Comparison of ENCODE assay signal across 8 mouse cellular contexts in genomic region chr12:86946862-86947574, GRCm38 (mm10). TPM values are rescaled to one million over a fixed set of nuclear protein-coding genes. Genes with fewer than 3 reads are reported as not detected.
A peak's percentile ranks its signal among the peaks of the same experiment; 100 is the strongest.
DNase-seq lines count a peak whose midpoint lies in the region; ATAC-seq and TF ChIP-seq lines count a peak whose summit lies in the region.

Gene Cipc, plus strand, starts transcription at chr12:86947043.

- H3K36me3 ChIP-seq in CH12.LX (replicated peaks in 1 of 2; ENCODE audit: control insufficient read depth in 1 of 2, insufficient read depth in 1 of 2, low read length in 1 of 2) = peaks cover 1 to 2% of the 10 kb centered on the region in 2 experiments
- H3K36me3 ChIP-seq in forebrain, embryonic 11.5 days (ENCODE audit: control insufficient read depth, insufficient read depth, low read length) = no peaks in the 10 kb centered on the region
- no peaks in the 10 kb centered on the region for H3K36me3 ChIP-seq in heart, embryonic 16.5 days (ENCODE audit: control insufficient read depth, insufficient read depth)
- H3K36me3 ChIP-seq in liver, embryonic 15.5 days (replicated peaks) = no peaks in the 10 kb centered on the region
- H3K36me3 ChIP-seq in neural tube, embryonic 12.5 days = no peaks in the 10 kb centered on the region

- H3K27ac ChIP-seq in CH12.LX (ENCODE audit: insufficient read depth, low read depth) = peak within 1 kb of the TSS; percentile 84
- peak within 1 kb of the TSS; percentile 99 for H3K27ac ChIP-seq in forebrain, embryonic 11.5 days (ENCODE audit: low read depth, low read length)
- H3K27ac ChIP-seq in heart, embryonic 16.5 days (ENCODE audit: low read length) = peak within 1 kb of the TSS; percentile 100
- H3K27ac ChIP-seq in liver, embryonic 15.5 days (replicated peaks) = peak within 1 kb of the TSS; percentile 98
- peak within 1 kb of the TSS; percentile 96 for H3K27ac ChIP-seq in neural tube, embryonic 12.5 days

- peak; percentile 96 for ATAC-seq in forebrain, embryonic 11.5 days (replicated peaks; ENCODE audit: low FRiP score)
- ATAC-seq in heart, embryonic 16.5 days (replicated peaks; ENCODE audit: extremely low read depth, insufficient read depth, low FRiP score) = peak; percentile 97
- peak; percentile 99 for ATAC-seq in liver, embryonic 15.5 days (ENCODE audit: insufficient read depth)
- ATAC-seq in neural tube, embryonic 12.5 days (ENCODE audit: low FRiP score, low read depth) = peak; percentile 97

- H3K79me2 ChIP-seq in CH12.LX (replicated peaks; ENCODE audit: control insufficient read depth, extremely low read depth, insufficient read depth, poor library complexity, severe bottlenecking) = peaks cover 29% of the 10 kb centered on the region

- H3K9me3 ChIP-seq in CH12.LX (replicated peaks; ENCODE audit: low read length) = no peaks in the 10 kb centered on the region
- H3K9me3 ChIP-seq in forebrain, embryonic 11.5 days (ENCODE audit: control insufficient read depth, low read length) = no peaks in the 10 kb centered on the region
- H3K9me3 ChIP-seq in heart, embryonic 16.5 days (replicated peaks; ENCODE audit: control insufficient read depth, low read length) = no peaks in the 10 kb centered on the region
- no peaks in the 10 kb centered on the region for H3K9me3 ChIP-seq in liver, embryonic 15.5 days (replicated peaks)
- no peaks in the 10 kb centered on the region for H3K9me3 ChIP-seq in neural tube, embryonic 12.5 days

- peak within 1 kb of the TSS; percentile 72 to 92 (median 82) for H3K4me3 ChIP-seq in CH12.LX (replicated peaks in 1 of 3; ENCODE audit: low read depth in 2 of 3, low read length in 2 of 3, poor library complexity in 1 of 3)
- peak within 1 kb of the TSS; percentile 71 for H3K4me3 ChIP-seq in forebrain, embryonic 11.5 days (ENCODE audit: low read depth, low read length)
- H3K4me3 ChIP-seq in heart, embryonic 16.5 days (ENCODE audit: low read length) = peak within 1 kb of the TSS; percentile 62
- peak within 1 kb of the TSS; percentile 85 for H3K4me3 ChIP-seq in liver, embryonic 15.5 days (replicated peaks)
- H3K4me3 ChIP-seq in neural tube, embryonic 12.5 days = peak within 1 kb of the TSS; percentile 67

- dilution Hi-C loops in CH12.LX (cut with MboI; ENCODE audit: extremely low pct_ligation_motif_present, extremely low pct_unique_long_range_greater_than_20kb, low sequenced_read_pairs) = no loop called here

- peak within 1 kb of the TSS; percentile 100 for H3K4me2 ChIP-seq in CH12.LX (ENCODE audit: insufficient read depth, low read depth, poor library complexity, severe bottlenecking)
- H3K4me2 ChIP-seq in forebrain, embryonic 11.5 days (ENCODE audit: low read depth, low read length, severe bottlenecking) = peak within 1 kb of the TSS; percentile 90
- peak within 1 kb of the TSS; percentile 91 for H3K4me2 ChIP-seq in heart, embryonic 16.5 days (ENCODE audit: low read depth, low read length)
- peak within 1 kb of the TSS; percentile 96 for H3K4me2 ChIP-seq in liver, embryonic 15.5 days
- H3K4me2 ChIP-seq in neural tube, embryonic 12.5 days (replicated peaks) = peak within 1 kb of the TSS; percentile 91

- TF ChIP-seq POLR2A in CH12.LX (IDR thresholded peaks at IDR 0.05; ENCODE audit: low read depth, low read length) = peak; percentile 76

- in situ Hi-C loops in CH12.LX (cut with MboI; ENCODE audit: low pct_ligation_motif_present, low pct_unique_long_range_greater_than_20kb, low sequenced_read_pairs) = no loop called here

- peak within 1 kb of the TSS; percentile 95 for H3K9ac ChIP-seq in CH12.LX (ENCODE audit: insufficient read depth, low read depth)
- H3K9ac ChIP-seq in forebrain, embryonic 11.5 days (ENCODE audit: low read length) = peak within 1 kb of the TSS; percentile 97
- peak within 1 kb of the TSS; percentile 93 for H3K9ac ChIP-seq in heart, embryonic 16.5 days (ENCODE audit: low read length)
- H3K9ac ChIP-seq in liver, embryonic 15.5 days = peak within 1 kb of the TSS; percentile 89
- H3K9ac ChIP-seq in neural tube, embryonic 12.5 days = peak within 1 kb of the TSS; percentile 89

- no peaks in the 10 kb centered on the region for H3K27me3 ChIP-seq in CH12.LX (replicated peaks)
- no peaks in the 10 kb centered on the region for H3K27me3 ChIP-seq in forebrain, embryonic 11.5 days (ENCODE audit: control insufficient read depth, insufficient read depth, low read length)
- no peaks in the 10 kb centered on the region for H3K27me3 ChIP-seq in heart, embryonic 16.5 days (ENCODE audit: control insufficient read depth, insufficient read depth, low read length)
- H3K27me3 ChIP-seq in liver, embryonic 15.5 days = peaks cover 12% of the 10 kb centered on the region
- H3K27me3 ChIP-seq in neural tube, embryonic 12.5 days (replicated peaks) = no peaks in the 10 kb centered on the region

- TF ChIP-seq RAD21 in CH12.LX (IDR thresholded peaks at IDR 0.05; ENCODE audit: low read depth, low read length) = no peak

- TF ChIP-seq EP300 in CH12.LX (IDR thresholded peaks at IDR 0.05; ENCODE audit: low read length) = no peak

- under 1% methylated on average over 64 of the region's 64 CpGs for WGBS in forebrain, embryonic 11.5 days
- WGBS in heart, embryonic 16.5 days = under 1% methylated on average over 63 of the region's 64 CpGs
- WGBS in liver, embryonic 15.5 days (ENCODE audit: insufficient replicate concordance) = under 1% methylated on average over 64 of the region's 64 CpGs
- under 1% methylated on average over 64 of the region's 64 CpGs for WGBS in neural tube, embryonic 12.5 days

- peak; percentile 98 for DNase-seq in CH12.LX (ENCODE audit: extremely low read depth)
- DNase-seq in c-Kit-positive CD71-positive TER-119-negative erythroid progenitor cells, embryonic 14.5 days (ENCODE audit: low read depth) = peak; percentile 93
- peak; percentile 99 for DNase-seq in forebrain, embryonic 11.5 days (ENCODE audit: low spot score)
- DNase-seq in kidney, postnatal 36 days = peak; percentile 98 to 99
- peak; percentile 99 for DNase-seq in telencephalon, adult 2 months (ENCODE audit: low read depth, low spot score)

- TF ChIP-seq CTCF in CH12.LX (conservative IDR thresholded peaks at IDR 0.05 in 1 of 2, IDR thresholded peaks at IDR 0.05 in 1 of 2; ENCODE audit: low read depth in 2 of 2, low read length in 2 of 2) = no peak

- H3K4me1 ChIP-seq in CH12.LX (ENCODE audit: control insufficient read depth in 1 of 2, insufficient read depth in 2 of 2) = peaks cover 4 to 52% of the 10 kb centered on the region in 2 experiments
- peaks cover 15% of the 10 kb centered on the region for H3K4me1 ChIP-seq in forebrain, embryonic 11.5 days (replicated peaks; ENCODE audit: control insufficient read depth, insufficient read depth, low read length)
- H3K4me1 ChIP-seq in heart, embryonic 16.5 days (ENCODE audit: control insufficient read depth, insufficient read depth, low read length) = peaks cover 34% of the 10 kb centered on the region
- H3K4me1 ChIP-seq in liver, embryonic 15.5 days (replicated peaks) = peaks cover 50% of the 10 kb centered on the region
- peaks cover 37% of the 10 kb centered on the region for H3K4me1 ChIP-seq in neural tube, embryonic 12.5 days

TF ChIP-seq in CH12.LX, 34 proteins besides CTCF, POLR2A, EP300 and RAD21 (continues in another document):
- TF ChIP-seq SMC3 (IDR thresholded peaks at IDR 0.05; ENCODE audit: low read depth, low read length) (no peak), POLR2AphosphoS2 (IDR thresholded peaks at IDR 0.05; ENCODE audit: low read depth, low read length) (no peak; the same call in 1 of the 2 replicates), ELF1 (IDR thresholded peaks at IDR 0.05; ENCODE audit: low read depth, low read length) (peak; percentile 68), UBTF (IDR thresholded peaks at IDR 0.05; ENCODE audit: low read depth, low read length) (peak; percentile 52; the same call in 1 of the 2 replicates), BHLHE40 (IDR thresholded peaks at IDR 0.05; ENCODE audit: low read depth, low read length) (peak; percentile 83), NELFE (IDR thresholded peaks at IDR 0.05; ENCODE audit: low read depth, low read length) (peak; percentile 82), MAX (IDR thresholded peaks at IDR 0.05; ENCODE audit: low read length) (peak; percentile 99), USF2 (conservative IDR thresholded peaks at IDR 0.05; ENCODE audit: low read depth, low read length) (peak; percentile 96), RCOR1 (conservative IDR thresholded peaks at IDR 0.05; ENCODE audit: low read depth, low read length) (no peak), IRF4 (IDR thresholded peaks at IDR 0.05; ENCODE audit: low read depth, low read length) (no peak; the same call in 1 of the 2 replicates), CHD1 (IDR thresholded peaks at IDR 0.05; ENCODE audit: low read depth, low read length) (no peak), MAZ (IDR thresholded peaks at IDR 0.05; ENCODE audit: low read depth, low read length) (peak; percentile 76), TBP (conservative IDR thresholded peaks at IDR 0.05; ENCODE audit: low read depth, low read length) (peak; percentile 68; the same call in 1 of the 2 replicates), ZKSCAN1 (IDR thresholded peaks at IDR 0.05; ENCODE audit: borderline replicate concordance, low read depth, low read length) (no peak), JUN (IDR thresholded peaks at IDR 0.05; ENCODE audit: insufficient read depth, low read depth, low read length) (no peak), E2F4 (IDR thresholded peaks at IDR 0.05; ENCODE audit: insufficient replicate concordance, low read depth, low read length) (no peak), ZC3H11A (IDR thresholded peaks at IDR 0.05; ENCODE audit: low read depth, low read length) (no peak), MEF2A (IDR thresholded peaks at IDR 0.05; ENCODE audit: borderline replicate concordance, low read depth, low read length) (peak; percentile 59; the same call in 1 of the 2 replicates), PAX5 (IDR thresholded peaks at IDR 0.05; ENCODE audit: low read length) (no peak), ETS1 (conservative IDR thresholded peaks at IDR 0.05; ENCODE audit: low read depth, low read length) (peak; percentile 66), MAFK (IDR thresholded peaks at IDR 0.05; ENCODE audit: insufficient replicate concordance, low read length) (no peak), NRF1 (IDR thresholded peaks at IDR 0.05; ENCODE audit: low read depth, low read length) (peak; percentile 99), SIN3A (IDR thresholded peaks at IDR 0.05; ENCODE audit: low read length) (peak; percentile 70; the same call in 1 of the 2 replicates), CHD2 (IDR thresholded peaks at IDR 0.05; ENCODE audit: low read length) (no peak)

RNA-seq across cellular contexts. Expression of gene Cipc, which starts in this region (rescaled TPM):
- total RNA-seq in CH12.LX (2012; rRNA removed) = 18.7 and 19.6 TPM in 2 replicates
- total RNA-seq in CH12.LX (2014; rRNA removed) = 15.7 and 16.7 TPM in 2 replicates
- 17.5 and 20.5 TPM in 2 replicates for polyA plus RNA-seq in CH12.LX (2012; ENCODE audit: insufficient read length, low read depth)
- polyA plus RNA-seq in forebrain, embryonic 11.5 days (2014; fragmentation: Nextera tagmentation; extraction: Ambion mirVana) = 46.5 and 48.7 TPM in 2 replicates
- polyA plus RNA-seq in heart, embryonic 16.5 days (2015; fragmentation: Nextera tagmentation; extraction: Ambion mirVana) = 25.1 and 25.9 TPM in 2 replicates
- polyA plus RNA-seq in liver, embryonic 15.5 days (2015; fragmentation: Nextera tagmentation; extraction: Ambion mirVana) = 7.8 and 8.2 TPM in 2 replicates
- 41.5 and 43.0 TPM in 2 replicates for polyA plus RNA-seq in neural tube, embryonic 12.5 days (2016; fragmentation: Nextera tagmentation; extraction: Ambion mirVana)

Comparison
In these comparisons a context has a peak if more than half of its experiments do, and no peak if none do; other contexts are left out.
1. Peak in every context shown above with its lines: DNase-seq, ATAC-seq, H3K4me3 ChIP-seq and H3K27ac ChIP-seq.